Mouse (Mus musculus): Measurements from ENCODE around the gene Avil. TPM values are rescaled to one million over a fixed set of nuclear protein-coding genes. Genes with fewer than 3 reads are reported as not detected.
A peak's percentile ranks its signal among the peaks of the same experiment; 100 is the strongest.

Gene Avil
- polyA plus RNA-seq, 1 experiment, result not detected

- WGBS, result 4% methylated on average over 56 of the region's 56 CpGs
- H3K27ac ChIP-seq (ENCODE audit: control insufficient read depth, insufficient read depth, low read depth, low read length, poor library complexity), result peak within 1 kb of the TSS; percentile 18; the same call in 1 of the 2 replicates
- TF ChIP-seq CTCF (IDR thresholded peaks at IDR 0.05; ENCODE audit: control insufficient read depth, insufficient read depth, low read length), result peak; percentile 97
- peak; percentile 81; the same call in 1 of the 2 replicates for TF ChIP-seq POLR2A (IDR thresholded peaks at IDR 0.05; ENCODE audit: borderline replicate concordance, control insufficient read depth, low read depth, low read length)
- peak within 1 kb of the TSS; percentile 92 for H3K4me3 ChIP-seq (replicated peaks; ENCODE audit: control insufficient read depth, low read depth, low read length)
- H3K4me1 ChIP-seq (ENCODE audit: control insufficient read depth, insufficient read depth, low read length), result no peaks in the 10 kb centered on the region
These were observed 30.1 kb downstream of the Avil start, which contains the start of gene Tsfm for GRCm38 (mm10) chr10:127030336-127031296. Gene Tsfm, minus strand, starts transcription at chr10:127030840.

DNA sequence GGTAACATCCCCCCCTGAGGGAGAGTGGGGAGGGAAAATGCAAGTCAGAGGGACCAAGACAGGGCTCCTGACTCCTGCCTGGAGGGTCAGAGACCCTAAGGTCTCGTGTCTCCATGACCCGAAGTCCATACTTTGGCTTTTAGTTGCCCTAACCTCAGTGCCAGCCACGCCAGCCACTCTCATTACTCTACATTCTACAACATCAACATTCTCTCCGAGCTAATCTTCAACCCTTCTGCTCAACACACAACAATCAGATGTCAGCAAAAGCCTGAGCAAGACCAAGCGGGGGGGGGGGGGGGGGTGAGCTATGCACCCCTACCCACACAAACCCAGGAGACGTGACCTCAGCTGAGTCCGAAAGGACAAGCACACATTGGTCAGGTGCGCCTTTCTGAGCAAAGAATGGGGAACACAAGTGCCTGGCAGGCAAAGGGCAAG lies 32.8 kb downstream of the Avil start:
- H3K4me3 ChIP-seq (replicated peaks; ENCODE audit: control insufficient read depth, low read depth, low read length), result no peak overlapping the region
- no peaks in the 10 kb centered on the region for H3K4me1 ChIP-seq (ENCODE audit: control insufficient read depth, insufficient read depth, low read length)
- WGBS, result 77% methylated on average over 8 of the region's 8 CpGs
- no peak overlapping the region for H3K27ac ChIP-seq (ENCODE audit: control insufficient read depth, insufficient read depth, low read depth, low read length, poor library complexity)
- no peak for TF ChIP-seq CTCF (IDR thresholded peaks at IDR 0.05; ENCODE audit: control insufficient read depth, insufficient read depth, low read length)
- TF ChIP-seq POLR2A (IDR thresholded peaks at IDR 0.05; ENCODE audit: borderline replicate concordance, control insufficient read depth, low read depth, low read length), result no peak

- TF ChIP-seq POLR2A (IDR thresholded peaks at IDR 0.05; ENCODE audit: borderline replicate concordance, control insufficient read depth, low read depth, low read length) (no peak), CTCF (IDR thresholded peaks at IDR 0.05; ENCODE audit: control insufficient read depth, insufficient read depth, low read length) (no peak)
- no peak overlapping the region for H3K27ac ChIP-seq (ENCODE audit: control insufficient read depth, insufficient read depth, low read depth, low read length, poor library complexity)
- 83% methylated on average over 12 of the region's 12 CpGs for WGBS
- H3K4me1 ChIP-seq (ENCODE audit: control insufficient read depth, insufficient read depth, low read length), result peaks cover 1% of the 10 kb centered on the region; the same call in 1 of the 2 replicates
- H3K4me3 ChIP-seq (replicated peaks; ENCODE audit: control insufficient read depth, low read depth, low read length), result no peak overlapping the region
These were observed 35.8 kb downstream of the Avil start for GRCm38 (mm10) chr10:127036273-127036672.

- TF ChIP-seq CTCF (IDR thresholded peaks at IDR 0.05; ENCODE audit: control insufficient read depth, insufficient read depth, low read length), result no peak
- TF ChIP-seq POLR2A (IDR thresholded peaks at IDR 0.05; ENCODE audit: borderline replicate concordance, control insufficient read depth, low read depth, low read length), result no peak
- H3K4me3 ChIP-seq (replicated peaks; ENCODE audit: control insufficient read depth, low read depth, low read length), result no peak overlapping the region
- H3K27ac ChIP-seq (ENCODE audit: control insufficient read depth, insufficient read depth, low read depth, low read length, poor library complexity), result no peak overlapping the region
- H3K4me1 ChIP-seq (ENCODE audit: control insufficient read depth, insufficient read depth, low read length), result peaks cover 1% of the 10 kb centered on the region; the same call in 1 of the 2 replicates
- 76% methylated on average over 12 of the region's 12 CpGs for WGBS
These were observed 37.1 kb downstream of the Avil start for GRCm38 (mm10) chr10:127037641-127038040.

DNA sequence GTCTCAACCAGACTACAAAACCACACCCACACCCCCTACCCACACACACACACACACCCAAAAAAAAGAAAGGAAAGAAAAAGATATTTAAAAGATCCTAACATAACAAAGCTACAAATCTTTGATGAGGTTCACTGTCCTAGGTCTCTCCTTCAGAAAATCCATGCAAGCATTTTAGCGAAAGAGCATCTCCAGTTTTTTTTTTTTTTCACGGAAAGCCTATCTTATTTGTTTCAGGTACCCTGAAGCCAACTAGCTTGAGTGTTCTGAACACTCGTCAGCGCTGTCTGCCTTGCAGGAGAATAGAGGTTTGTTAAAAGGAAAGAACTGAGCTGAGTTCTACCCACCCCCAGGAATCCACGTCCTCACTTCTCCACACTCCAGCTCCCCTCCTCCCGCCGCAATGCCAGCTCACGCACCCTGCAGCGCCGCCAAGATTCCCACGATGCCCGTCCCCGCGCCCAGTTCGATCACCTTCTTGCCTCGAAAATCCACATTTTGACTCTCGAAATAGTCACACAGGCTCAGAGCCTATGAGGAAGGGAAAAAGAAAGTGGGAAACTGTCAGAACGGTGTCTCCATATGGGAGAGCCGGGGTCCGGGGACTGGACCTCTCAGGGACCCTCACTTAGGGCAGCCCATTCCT lies 40.2 kb downstream of the Avil start:
- WGBS, result 2% methylated on average over 20 of the region's 20 CpGs
- peak overlapping the region; percentile 82 for H3K4me3 ChIP-seq (replicated peaks; ENCODE audit: control insufficient read depth, low read depth, low read length)
- H3K27ac ChIP-seq (ENCODE audit: control insufficient read depth, insufficient read depth, low read depth, low read length, poor library complexity), result no peak overlapping the region
- TF ChIP-seq CTCF (IDR thresholded peaks at IDR 0.05; ENCODE audit: control insufficient read depth, insufficient read depth, low read length), result no peak
- TF ChIP-seq POLR2A (IDR thresholded peaks at IDR 0.05; ENCODE audit: borderline replicate concordance, control insufficient read depth, low read depth, low read length), result no peak
- H3K4me1 ChIP-seq (ENCODE audit: control insufficient read depth, insufficient read depth, low read length), result peaks cover 1% of the 10 kb centered on the region; the same call in 1 of the 2 replicates

DNA sequence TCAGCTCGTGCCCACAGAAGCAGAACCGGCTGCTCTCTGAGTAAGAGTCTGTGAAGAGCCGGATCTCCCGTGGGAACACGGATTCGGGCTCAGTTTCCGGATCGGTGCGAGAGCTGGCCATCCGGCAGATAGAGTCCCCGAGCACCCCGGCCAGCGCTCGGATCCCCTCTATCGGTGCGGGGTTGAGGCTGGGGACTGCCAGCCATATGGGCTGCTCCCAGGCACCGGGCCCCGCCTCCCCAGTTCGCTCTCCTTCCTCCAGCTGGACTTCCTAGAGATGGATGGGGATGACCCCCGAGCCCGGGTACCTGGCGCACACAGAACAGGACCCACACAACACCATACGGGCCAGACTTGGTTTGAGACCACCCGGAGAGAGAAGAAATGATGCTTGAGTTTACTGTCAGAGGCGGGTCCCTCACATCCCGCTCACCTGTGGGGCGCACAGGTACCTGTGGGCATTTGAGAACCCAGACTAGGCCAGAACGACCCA lies 40.8 kb downstream of the Avil start, which contains the start of the genes Mettl1 and Eef1akmt3:
TSS of gene Mettl1 (plus strand) at position 141 of the 493 bp plus-strand sequence.
TSS of gene Eef1akmt3 (minus strand) at position 240 of the 493 bp plus-strand sequence.
- peaks cover 1% of the 10 kb centered on the region; the same call in 1 of the 2 replicates for H3K4me1 ChIP-seq (ENCODE audit: control insufficient read depth, insufficient read depth, low read length)
- TF ChIP-seq CTCF (IDR thresholded peaks at IDR 0.05; ENCODE audit: control insufficient read depth, insufficient read depth, low read length), result no peak
- TF ChIP-seq POLR2A (IDR thresholded peaks at IDR 0.05; ENCODE audit: borderline replicate concordance, control insufficient read depth, low read depth, low read length), result no peak
- H3K27ac ChIP-seq (ENCODE audit: control insufficient read depth, insufficient read depth, low read depth, low read length, poor library complexity), result peak within 1 kb of the TSS; percentile 48; the same call in 1 of the 2 replicates
- H3K4me3 ChIP-seq (replicated peaks; ENCODE audit: control insufficient read depth, low read depth, low read length), result peak within 1 kb of the TSS; percentile 82
- under 1% methylated on average over 28 of the region's 28 CpGs for WGBS

DNA sequence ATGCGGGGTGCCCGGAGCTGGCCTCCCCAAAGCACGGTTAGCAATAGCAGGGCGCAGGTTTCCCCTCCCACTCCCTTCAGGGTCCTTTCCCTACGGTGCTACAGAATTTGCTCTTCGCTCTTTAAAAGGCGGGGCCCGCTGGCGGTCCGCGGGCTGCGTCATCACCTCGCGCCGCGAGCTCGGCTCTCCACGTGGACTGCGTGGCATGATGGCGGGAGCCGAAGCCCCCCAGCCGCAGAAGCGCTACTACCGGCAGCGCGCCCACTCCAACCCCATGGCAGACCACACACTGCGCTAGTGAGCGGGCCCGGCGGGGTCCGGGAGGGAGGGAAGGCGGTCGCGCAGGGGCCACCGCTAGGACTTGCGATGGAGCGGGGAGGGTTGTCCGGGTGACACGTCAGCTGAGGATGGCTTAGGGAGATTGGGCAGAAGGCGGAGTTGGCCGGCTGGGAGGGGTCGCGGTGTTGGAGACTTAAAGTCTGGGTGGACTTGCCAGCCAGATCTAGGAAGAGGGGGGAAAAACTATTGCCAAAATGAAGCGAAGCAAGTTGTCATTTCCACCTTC lies 41.3 kb downstream of the Avil start:
- Histone ChIP-seq H3K27ac (ENCODE audit: control insufficient read depth, insufficient read depth, low read depth, low read length, poor library complexity) (peak overlapping the region; percentile 48; the same call in 1 of the 2 replicates), H3K4me1 (ENCODE audit: control insufficient read depth, insufficient read depth, low read length) (peaks cover 1% of the 10 kb centered on the region; the same call in 1 of the 2 replicates), H3K4me3 (replicated peaks; ENCODE audit: control insufficient read depth, low read depth, low read length) (peak overlapping the region; percentile 82)
- WGBS, result 1% methylated on average over 44 of the region's 44 CpGs
- TF ChIP-seq POLR2A (IDR thresholded peaks at IDR 0.05; ENCODE audit: borderline replicate concordance, control insufficient read depth, low read depth, low read length), result no peak; the same call in 1 of the 2 replicates
- no peak for TF ChIP-seq CTCF (IDR thresholded peaks at IDR 0.05; ENCODE audit: control insufficient read depth, insufficient read depth, low read length)
